Mouse (Mus musculus) testis, postnatal 14 days (tissue): ENCODE results near the gene Dcbld2.
"Not testable (repeated sequence)": the region's sequence is repeated elsewhere in the genome, so short reads cannot be mapped to it uniquely, and the experiment has no call there.

Source experiments
- DNase-seq: peaks from one replicate; pipeline ENCODE4 v3.0.0; 2021; ENCODE audit warnings: low spot score

The Dcbld2 gene

GRCm38 (mm10) chr16:58450648-58451047 lies 42.4 kb downstream of the Dcbld2 start:
- no peak for DNase-seq

- no peak for DNase-seq
These were observed 43.4 kb downstream of the Dcbld2 start for GRCm38 (mm10) chr16:58451647-58452046.

- DNase-seq = no peak
These were observed 44.9 kb downstream of the Dcbld2 start for GRCm38 (mm10) chr16:58453138-58453537.

- DNase-seq = no peak
These were observed 45.6 kb downstream of the Dcbld2 start for GRCm38 (mm10) chr16:58453820-58454219.

- DNase-seq = no peak
These were observed 46.4 kb downstream of the Dcbld2 start for GRCm38 (mm10) chr16:58454617-58455016.

- DNase-seq = no peak
These were observed 46.9 kb downstream of the Dcbld2 start for GRCm38 (mm10) chr16:58455118-58455517.

- no peak for DNase-seq
These were observed 48.2 kb downstream of the Dcbld2 start for GRCm38 (mm10) chr16:58456445-58456844.

GRCm38 (mm10) chr16:58456991-58457390 lies 48.7 kb downstream of the Dcbld2 start:
- DNase-seq = no peak

GRCm38 (mm10) chr16:58459966-58460365 lies 51.7 kb downstream of the Dcbld2 start:
- DNase-seq = not testable (repeated sequence)

GRCm38 (mm10) chr16:58460386-58460785 lies 52.1 kb downstream of the Dcbld2 start:
- DNase-seq = no peak

- DNase-seq = no peak
These were observed 53.7 kb downstream of the Dcbld2 start for GRCm38 (mm10) chr16:58461856-58462518.

- DNase-seq = no peak
These were observed 54.3 kb downstream of the Dcbld2 start for GRCm38 (mm10) chr16:58462519-58462918.

- DNase-seq = no peak
These were observed 55.8 kb downstream of the Dcbld2 start for GRCm38 (mm10) chr16:58464051-58464450.

GRCm38 (mm10) chr16:58465412-58465811 lies 57.2 kb downstream of the Dcbld2 start:
- DNase-seq = no peak

GRCm38 (mm10) chr16:58470061-58470460 lies 61.8 kb downstream of the Dcbld2 start:
- DNase-seq = no peak

- no peak for DNase-seq
These were observed 62.6 kb downstream of the Dcbld2 start for GRCm38 (mm10) chr16:58470841-58471240.

GRCm38 (mm10) chr16:58474875-58475274 lies 66.6 kb downstream of the Dcbld2 start:
- no peak for DNase-seq

GRCm38 (mm10) chr16:58475544-58476154 lies 67.4 kb downstream of the Dcbld2 start:
- no peak for DNase-seq

- no peak for DNase-seq
These were observed 68.1 kb downstream of the Dcbld2 start for GRCm38 (mm10) chr16:58476363-58476762.

- DNase-seq = no peak
These were observed 71.7 kb downstream of the Dcbld2 start for GRCm38 (mm10) chr16:58479898-58480448.

GRCm38 (mm10) chr16:58481219-58481905 lies 73.1 kb downstream of the Dcbld2 start:
- DNase-seq = no peak

- no peak for DNase-seq
These were observed 73.6 kb downstream of the Dcbld2 start for GRCm38 (mm10) chr16:58481906-58482270.

- DNase-seq = no peak
These were observed 74.1 kb downstream of the Dcbld2 start for GRCm38 (mm10) chr16:58482296-58482695.
